Mouse (Mus musculus) lung, adult 2 months (tissue): ENCODE data around the gene Trp53i13. TPM values are rescaled to one million over a fixed set of nuclear protein-coding genes. Genes with fewer than 3 reads are reported as not detected.
"Not testable (repeated sequence)": the region's sequence is repeated elsewhere in the genome, so short reads cannot be mapped to it uniquely, and the experiment has no call there.

Experiments used
- DNase-seq: peaks from one replicate; pipeline ENCODE4 v3.0.0; 2022
- H3K4me1 ChIP-seq: fragments of 200-500 bp; 2 replicates; pipeline ENCODE4 v1.6.1; 2011; ENCODE audit warnings: low read length; ENCODE audit not compliant: control insufficient read depth, insufficient read depth
- H3K4me3 ChIP-seq: fragments of 200-500 bp; replicated peaks from 2 replicates; pipeline ENCODE3; 2011; ENCODE audit warnings: low read depth, mild to moderate bottlenecking, control low read depth, low read length; ENCODE audit errors: extremely low read depth
- CTCF ChIP-seq: fragments of 200-500 bp; IDR thresholded peaks from 2 replicates; pipeline ENCODE4 v1.5.1; 2011; ENCODE audit warnings: mild to moderate bottlenecking, low read length, control low read depth; ENCODE audit not compliant: insufficient read depth
- POLR2A ChIP-seq: fragments of 200-500 bp; IDR thresholded peaks from 2 replicates; pipeline ENCODE4 v1.6.1; 2011; ENCODE audit warnings: low read depth, mild to moderate bottlenecking, control low read depth, low read length, borderline replicate concordance; ENCODE audit errors: extremely low read depth
- WGBS: fragments of 180-500 bp; shearing (Covaris S2); methylation state at CpG from one replicate; pipeline ENCODE4 v1.1.7; 2018; 5-methylcytosine and 5-hydroxymethylcytosine counted together
- polyA plus RNA-seq: library from polyadenylated mRNA; depleted of rRNA; stranded (reverse); fragments of >200 nt; gene quantifications from 2 replicates; pipeline ENCODE4 v1.2.3, GENCODE M21; 2012; rRNA removed

Trp53i13 gene
- polyA plus RNA-seq = 31.8 and 41.5 TPM in 2 replicates

- 18% methylated on average over 39 of the region's 39 CpGs for WGBS
These were observed at the start of gene Trp53i13 for GRCm38 (mm10) chr11:77515637-77516552. Gene Trp53i13 (minus strand): TSS chr11:77515980.

GRCm38 (mm10) chr11:77545261-77545660 is 29.5 kb upstream of the Trp53i13 start:
- DNase-seq = no peak
- TF ChIP-seq CTCF = no peak
- no peak for TF ChIP-seq POLR2A
- WGBS = 90% methylated on average over 7 of the region's 7 CpGs
- Histone ChIP-seq H3K4me3 (no peak overlapping the region), H3K4me1 (no peaks in the 10 kb centered on the region)

More at GRCm38 (mm10) chr11:77515637-77516552, at the start of gene Trp53i13:
- TF ChIP-seq CTCF (no peak), POLR2A (no peak)
- Histone ChIP-seq H3K4me3 (peak within 1 kb of the TSS; percentile 58), H3K4me1 (peaks cover 21% of the 10 kb centered on the region)
- DNase-seq = no peak

- TF ChIP-seq CTCF = no peak
- TF ChIP-seq POLR2A = no peak
- WGBS = 68% methylated on average over 4 of the region's 4 CpGs
- H3K4me1 ChIP-seq = no peaks in the 10 kb centered on the region
- H3K4me3 ChIP-seq = no peak overlapping the region
- DNase-seq = no peak
These were observed 16.5 kb upstream of the Trp53i13 start for GRCm38 (mm10) chr11:77532202-77532846.

- no peak for DNase-seq
- WGBS = 85% methylated on average over 2 of the region's 2 CpGs
- no peaks in the 10 kb centered on the region for H3K4me1 ChIP-seq
- TF ChIP-seq POLR2A (no peak), CTCF (no peak)
- no peak overlapping the region for H3K4me3 ChIP-seq
These were observed 15.1 kb upstream of the Trp53i13 start for GRCm38 (mm10) chr11:77530862-77531261.

- no peak for DNase-seq
- whole genome bisulfite sequencing = 77% methylated on average over 3 of the region's 3 CpGs
- no peak overlapping the region for H3K4me3 ChIP-seq
- H3K4me1 ChIP-seq = no peaks in the 10 kb centered on the region
- no peak for TF ChIP-seq CTCF
- no peak for TF ChIP-seq POLR2A
These were observed 13.9 kb upstream of the Trp53i13 start for GRCm38 (mm10) chr11:77529644-77530043.

GRCm38 (mm10) chr11:77528420-77528819 is 12.6 kb upstream of the Trp53i13 start:
- not testable (repeated sequence) for H3K4me3 ChIP-seq, DNase-seq, H3K4me1 ChIP-seq
- 87% methylated on average over 3 of the region's 3 CpGs for WGBS

GRCm38 (mm10) chr11:77525804-77526486 is 10.2 kb upstream of the Trp53i13 start:
- DNase-seq = no peak
- WGBS = 74% methylated on average over 3 of the region's 3 CpGs
- no peak overlapping the region for H3K4me3 ChIP-seq
- H3K4me1 ChIP-seq = no peaks in the 10 kb centered on the region
- TF ChIP-seq POLR2A = no peak
- TF ChIP-seq CTCF = no peak

- Histone ChIP-seq H3K4me1 (peaks cover 6% of the 10 kb centered on the region; the same call in 1 of the 2 replicates), H3K4me3 (no peak overlapping the region)
- DNase-seq = no peak
- 49% methylated on average over 5 of the region's 5 CpGs for WGBS
- TF ChIP-seq POLR2A = no peak
- no peak for TF ChIP-seq CTCF
These were observed 5.1 kb upstream of the Trp53i13 start for GRCm38 (mm10) chr11:77520601-77521529.

GRCm38 (mm10) chr11:77519043-77519442 is 3.3 kb upstream of the Trp53i13 start, which contains the start of gene Gm10392:
Gene Gm10392 (minus strand): TSS chr11:77519198.
- Histone ChIP-seq H3K4me3 (no peak within 1 kb of the TSS), H3K4me1 (peaks cover 13% of the 10 kb centered on the region; the same call in 1 of the 2 replicates)
- 36% methylated on average over 5 of the region's 5 CpGs for whole genome bisulfite sequencing
- peak; percentile 41; the same call in 1 of the 2 replicates for TF ChIP-seq POLR2A
- TF ChIP-seq CTCF = no peak
- DNase-seq = no peak
